In the genomic region with DNA sequence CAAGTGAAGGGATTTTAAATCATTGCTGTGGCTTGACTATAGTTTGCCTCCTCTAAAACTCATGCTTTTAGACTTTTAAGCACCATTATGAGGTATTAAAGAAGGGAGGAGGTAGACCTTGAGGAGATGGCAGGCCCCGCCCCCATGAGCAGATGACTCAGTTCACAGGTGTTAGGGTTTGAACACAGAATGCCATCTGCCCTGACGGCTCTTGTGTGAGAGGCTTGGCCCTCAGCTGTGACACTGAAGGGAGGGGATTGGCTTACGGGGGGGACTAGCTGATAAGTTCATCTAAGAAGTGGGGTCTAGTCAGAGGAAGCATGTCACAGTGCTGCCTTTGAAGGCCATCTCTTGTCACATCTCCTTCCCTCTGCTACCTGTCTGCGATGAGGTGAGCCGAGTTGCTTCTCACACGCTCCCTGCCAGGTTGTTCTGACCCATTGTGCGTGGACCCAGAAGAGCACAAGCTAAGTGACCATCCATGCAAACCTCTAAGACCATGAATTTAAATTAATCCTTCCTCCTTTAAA, we compare ENCODE assay signal across 23 mouse cellular contexts. TPM values are rescaled to one million over a fixed set of nuclear protein-coding genes. Genes with fewer than 3 reads are reported as not detected.
DNase-seq lines count a peak whose midpoint lies in the region; TF ChIP-seq lines count a peak whose summit lies in the region.
"Had no signal": no experiment of that assay in that cellular context is flagged by ENCODE, and none has a peak within 500 bp of the region (broad histone marks: within the 10 kb centered on the region; RNA-seq: fewer than 3 reads in every experiment).

No protein-coding gene starts in this region.

- no peak overlapping the region for H3K27ac ChIP-seq in heart, embryonic 10.5 days
- H3K27ac ChIP-seq: embryonic facial prominence, embryonic 12.5 days; heart, embryonic 15.5 days; hindbrain, embryonic 10.5 days; hindbrain, embryonic 14.5 days had no signal

- no peak overlapping the region for H3K4me3 ChIP-seq in heart, embryonic 10.5 days
- no peak overlapping the region for H3K4me3 ChIP-seq in myocyte
- H3K4me3 ChIP-seq: embryonic facial prominence, embryonic 12.5 days; heart, embryonic 15.5 days; hindbrain, embryonic 10.5 days had no signal

- H3ac ChIP-seq in myocyte (ENCODE audit: control insufficient read depth, insufficient read length): no peak overlapping the region

- peak; percentile 51 for DNase-seq in heart, embryonic 10.5 days (ENCODE audit: low spot score)
- DNase-seq in heart, adult 8-10 months (ENCODE audit: low spot score): no peak
- DNase-seq in thymus, postnatal 10 days (ENCODE audit: low spot score in 2 of 2): peak; percentile 49 to 62
- peak; percentile 73 for DNase-seq in thymus, postnatal 4 days
- DNase-seq in layer of hippocampus, postnatal 25 days (ENCODE audit: extremely low spot score in 1 of 2, low spot score in 1 of 2): no peak
- DNase-seq in kidney, postnatal 4 days: no peak
- DNase-seq: adrenal gland, adult 8-10 months; adrenal gland, postnatal 36 days; cerebellum, adult 11 months; cerebellum, adult 8-10 months; cerebellum, postnatal 14 days; embryo, embryonic 11 days; gastrocnemius, postnatal 25 days; heart, postnatal 14 days had no signal

- 77% methylated on average over 7 of the region's 7 CpGs for WGBS in heart, embryonic 10.5 days

- no peaks in the 10 kb centered on the region for H3K36me3 ChIP-seq in heart, embryonic 10.5 days
- H3K36me3 ChIP-seq in myocyte (ENCODE audit: control insufficient read depth, insufficient read depth): no peaks in the 10 kb centered on the region
- H3K36me3 ChIP-seq: embryonic facial prominence, embryonic 12.5 days; heart, embryonic 15.5 days; hindbrain, embryonic 10.5 days had no signal

- H3K4me1 ChIP-seq in heart, embryonic 10.5 days: 0 out of 2 replicates have a peak, but pooled peaks cover 6% of the 10 kb centered on the region
- H3K4me1 ChIP-seq: heart, embryonic 15.5 days; hindbrain, embryonic 10.5 days had no signal

- TF ChIP-seq POLR2A in myocyte (IDR thresholded peaks at IDR 0.05; ENCODE audit: insufficient read length, low read depth): no peak

- H3K27me3 ChIP-seq in heart, embryonic 10.5 days (ENCODE audit: insufficient read depth, poor library complexity, severe bottlenecking): no peaks in the 10 kb centered on the region
- H3K27me3 ChIP-seq in myocyte (ENCODE audit: control insufficient read depth, insufficient read depth, insufficient read length): no peaks in the 10 kb centered on the region
- H3K27me3 ChIP-seq: CH12.LX; heart, embryonic 15.5 days had no signal

- 0 out of 2 replicates have a peak, but pooled peaks cover 3% of the 10 kb centered on the region for H3K9me3 ChIP-seq in heart, embryonic 10.5 days
- H3K9me3 ChIP-seq: embryonic facial prominence, embryonic 12.5 days; heart, embryonic 15.5 days had no signal

- H3K79me2 ChIP-seq in myocyte (ENCODE audit: control insufficient read depth, insufficient read depth): no peaks in the 10 kb centered on the region

- no peak overlapping the region for H3K4me2 ChIP-seq in myocyte (ENCODE audit: low read depth)
- H3K4me2 ChIP-seq: embryonic facial prominence, embryonic 12.5 days; heart, embryonic 11.5 days; heart, embryonic 15.5 days; hindbrain, embryonic 14.5 days had no signal

TF ChIP-seq in myocyte, 11 proteins besides CTCF, POLR2A, EP300 and RAD21:
- TF ChIP-seq CEBPB (IDR thresholded peaks at IDR 0.05; ENCODE audit: insufficient read depth, poor library complexity, severe bottlenecking) (no peak), USF1 (IDR thresholded peaks at IDR 0.05; ENCODE audit: low read depth) (no peak), MYOD1 (IDR thresholded peaks at IDR 0.05; ENCODE audit: control insufficient read depth in 1 of 3, insufficient read length in 2 of 3, low read depth in 2 of 3) (peak in 2 of 3 experiments; percentile 0 to 13), TCF3 (IDR thresholded peaks at IDR 0.05; ENCODE audit: insufficient read length, low read depth) (no peak), SRF (IDR thresholded peaks at IDR 0.05; ENCODE audit: control insufficient read depth, insufficient read length, low read depth) (no peak), MYOG (IDR thresholded peaks at IDR 0.05; ENCODE audit: control insufficient read depth in 1 of 3, insufficient read depth in 1 of 3, insufficient read length in 2 of 3, low read depth in 2 of 3) (peak in 1 of 3 experiments; percentile 32)
TF ChIP-seq in myocyte: peak in this region for 2.

RNA-seq across cellular contexts. Expression of gene Medag, which starts 10.0 kb away (rescaled TPM):
- 0.26 and 0.62 TPM in 2 replicates for polyA plus RNA-seq in heart, embryonic 10.5 days (2016; fragmentation: Nextera tagmentation; extraction: Ambion mirVana)
- total RNA-seq in heart, adult 8-10 months (2022): 10 to 100 TPM in 3 of 4 experiments, 1 to 10 TPM in 1; 9.4 to 13.9 (median 11.5) TPM
- polyA plus RNA-seq in myocyte (2012; fragmentation: generic; extraction: Trizol): 0.61 TPM
- 1 to 10 TPM; 2.1 to 2.6 TPM for total RNA-seq in layer of hippocampus, postnatal 25 days (2021)
- total RNA-seq: CH12.LX; common myeloid progenitor, adult 5-6 weeks; granulocyte monocyte progenitor cell, adult 5-6 weeks had no signal

RNA-seq across cellular contexts. Expression of gene Tex26, which starts 37.9 kb away (rescaled TPM):
- polyA plus RNA-seq in heart, embryonic 10.5 days (2016; fragmentation: Nextera tagmentation; extraction: Ambion mirVana): 0.58 and 0.78 TPM in 2 replicates
- total RNA-seq in heart, adult 8-10 months (2022): not detected
- polyA plus RNA-seq in myocyte (2012; fragmentation: generic; extraction: Trizol): 0.56 TPM
- not detected for total RNA-seq in layer of hippocampus, postnatal 25 days (2021)
- total RNA-seq: adrenal gland, adult 8-10 months; adrenal gland, postnatal 36 days; CH12.LX; common myeloid progenitor, adult 5-6 weeks; gastrocnemius, postnatal 25 days; heart, postnatal 14 days had no signal

Comparison
In these comparisons a context has a peak if more than half of its experiments do, and no peak if none do; other contexts are left out.
1. DNase-seq: peak in heart, embryonic 10.5 days (single experiment), thymus, postnatal 10 days (2 of 2) and thymus, postnatal 4 days (single experiment); none in heart, adult 8-10 months (single experiment), layer of hippocampus, postnatal 25 days (0 of 2) and kidney, postnatal 4 days (0 of 2).